Mouse (Mus musculus): ENCODE measurements at regions not wholly inside any gene's neighbourhood (a gene's known extent, or its start where the extent isn't known, plus 50 kb on each side); places are given as distances from the start of the nearest gene placed in this dataset.
A peak's percentile ranks its signal among the peaks of the same experiment; 100 is the strongest.

- no peak for DNase-seq (ENCODE audit: low spot score)
Observed at GRCm38 (mm10) chr4:58699236-58699798, 88.2 kb downstream of the Olfr267 start.

GRCm38 (mm10) chr4:58698828-58699227 lies 88.7 kb downstream of the Olfr267 start:
- H3K36me3 ChIP-seq (ENCODE audit: control insufficient read depth, insufficient read depth, low read length): no peaks in the 10 kb centered on the region
- no peaks in the 10 kb centered on the region for H3K27me3 ChIP-seq (ENCODE audit: control insufficient read depth, insufficient read depth, low read length)
- no peaks in the 10 kb centered on the region for H3K9me3 ChIP-seq (ENCODE audit: control insufficient read depth, low read length)
- ATAC-seq (ENCODE audit: insufficient number of reproducible peaks, low FRiP score, low TSS enrichment, low read depth): no peak
- no peak overlapping the region for H3K4me2 ChIP-seq (ENCODE audit: low read depth, severe bottlenecking)
- H3K4me1 ChIP-seq (ENCODE audit: control insufficient read depth, insufficient read depth, low read length): no peaks in the 10 kb centered on the region
- H3K9ac ChIP-seq (ENCODE audit: low read length): no peak overlapping the region
- no peak overlapping the region for H3K27ac ChIP-seq (replicated peaks; ENCODE audit: low read depth, low read length)
- no peak overlapping the region for H3K4me3 ChIP-seq (ENCODE audit: low read depth, low read length)
- DNase-seq (ENCODE audit: low spot score): no peak
- 69% methylated on average over 5 of the region's 5 CpGs for WGBS

More at GRCm38 (mm10) chr4:58699236-58699798, 88.2 kb downstream of the Olfr267 start:
- Histone ChIP-seq H3K9me3 (ENCODE audit: control insufficient read depth, low read length) (no peaks in the 10 kb centered on the region), H3K9ac (ENCODE audit: low read length) (no peak overlapping the region), H3K4me2 (ENCODE audit: low read depth, severe bottlenecking) (no peak overlapping the region), H3K27ac (replicated peaks; ENCODE audit: low read depth, low read length) (no peak overlapping the region), H3K4me1 (ENCODE audit: control insufficient read depth, insufficient read depth, low read length) (no peaks in the 10 kb centered on the region), H3K4me3 (ENCODE audit: low read depth, low read length) (no peak overlapping the region), H3K36me3 (ENCODE audit: control insufficient read depth, insufficient read depth, low read length) (no peaks in the 10 kb centered on the region), H3K27me3 (ENCODE audit: control insufficient read depth, insufficient read depth, low read length) (no peaks in the 10 kb centered on the region)
- ATAC-seq (ENCODE audit: insufficient number of reproducible peaks, low FRiP score, low TSS enrichment, low read depth): no peak
- 91% methylated on average over 11 of the region's 11 CpGs for WGBS

GRCm38 (mm10) chr4:58696684-58697083 lies 90.8 kb downstream of the Olfr267 start:
- 69% methylated on average over 4 of the region's 4 CpGs for WGBS
- H3K36me3 ChIP-seq (ENCODE audit: control insufficient read depth, insufficient read depth, low read length): no peaks in the 10 kb centered on the region
- no peak overlapping the region for H3K4me3 ChIP-seq (ENCODE audit: low read depth, low read length)
- no peak overlapping the region for H3K9ac ChIP-seq (ENCODE audit: low read length)
- no peaks in the 10 kb centered on the region for H3K9me3 ChIP-seq (ENCODE audit: control insufficient read depth, low read length)
- no peaks in the 10 kb centered on the region for H3K27me3 ChIP-seq (ENCODE audit: control insufficient read depth, insufficient read depth, low read length)
- no peak overlapping the region for H3K27ac ChIP-seq (replicated peaks; ENCODE audit: low read depth, low read length)
- no peaks in the 10 kb centered on the region for H3K4me1 ChIP-seq (ENCODE audit: control insufficient read depth, insufficient read depth, low read length)
- H3K4me2 ChIP-seq (ENCODE audit: low read depth, severe bottlenecking): no peak overlapping the region
- ATAC-seq (ENCODE audit: insufficient number of reproducible peaks, low FRiP score, low TSS enrichment, low read depth) (no peak), DNase-seq (ENCODE audit: low spot score) (no peak)

- Histone ChIP-seq H3K9me3 (ENCODE audit: control insufficient read depth, low read length) (no peaks in the 10 kb centered on the region), H3K4me1 (ENCODE audit: control insufficient read depth, insufficient read depth, low read length) (no peaks in the 10 kb centered on the region), H3K27ac (replicated peaks; ENCODE audit: low read depth, low read length) (no peak overlapping the region), H3K4me3 (ENCODE audit: low read depth, low read length) (no peak overlapping the region), H3K4me2 (ENCODE audit: low read depth, severe bottlenecking) (no peak overlapping the region), H3K36me3 (ENCODE audit: control insufficient read depth, insufficient read depth, low read length) (no peaks in the 10 kb centered on the region), H3K9ac (ENCODE audit: low read length) (no peak overlapping the region), H3K27me3 (ENCODE audit: control insufficient read depth, insufficient read depth, low read length) (no peaks in the 10 kb centered on the region)
- DNase-seq (ENCODE audit: low spot score): no peak
- WGBS: 91% methylated on average over 6 of the region's 6 CpGs
- ATAC-seq (ENCODE audit: insufficient number of reproducible peaks, low FRiP score, low TSS enrichment, low read depth): no peak
Observed at GRCm38 (mm10) chr4:58695281-58695680, 92.2 kb downstream of the Olfr267 start.

GRCm38 (mm10) chr4:58693018-58693417 lies 94.5 kb downstream of the Olfr267 start:
- ATAC-seq (ENCODE audit: insufficient number of reproducible peaks, low FRiP score, low TSS enrichment, low read depth): no peak
- Histone ChIP-seq H3K4me1 (ENCODE audit: control insufficient read depth, insufficient read depth, low read length) (no peaks in the 10 kb centered on the region), H3K27me3 (ENCODE audit: control insufficient read depth, insufficient read depth, low read length) (no peaks in the 10 kb centered on the region), H3K9ac (ENCODE audit: low read length) (no peak overlapping the region), H3K27ac (replicated peaks; ENCODE audit: low read depth, low read length) (no peak overlapping the region), H3K9me3 (ENCODE audit: control insufficient read depth, low read length) (no peaks in the 10 kb centered on the region), H3K4me2 (ENCODE audit: low read depth, severe bottlenecking) (no peak overlapping the region), H3K4me3 (ENCODE audit: low read depth, low read length) (no peak overlapping the region), H3K36me3 (ENCODE audit: control insufficient read depth, insufficient read depth, low read length) (no peaks in the 10 kb centered on the region)
- DNase-seq (ENCODE audit: low spot score): no peak
- 86% methylated on average over 6 of the region's 6 CpGs for WGBS

GRCm38 (mm10) chr4:58681926-58682325 lies 105.6 kb downstream of the Olfr267 start:
- Histone ChIP-seq H3K36me3 (ENCODE audit: control insufficient read depth, insufficient read depth, low read length) (no peaks in the 10 kb centered on the region), H3K27me3 (ENCODE audit: control insufficient read depth, insufficient read depth, low read length) (no peaks in the 10 kb centered on the region), H3K27ac (replicated peaks; ENCODE audit: low read depth, low read length) (no peak overlapping the region), H3K4me2 (ENCODE audit: low read depth, severe bottlenecking) (no peak overlapping the region), H3K4me1 (ENCODE audit: control insufficient read depth, insufficient read depth, low read length) (peaks cover 8% of the 10 kb centered on the region; the same call in 1 of the 2 replicates), H3K4me3 (ENCODE audit: low read depth, low read length) (no peak overlapping the region), H3K9me3 (ENCODE audit: control insufficient read depth, low read length) (no peaks in the 10 kb centered on the region), H3K9ac (ENCODE audit: low read length) (no peak overlapping the region)
- 94% methylated on average over 4 of the region's 4 CpGs for WGBS
- DNase-seq (ENCODE audit: low spot score) (no peak), ATAC-seq (ENCODE audit: insufficient number of reproducible peaks, low FRiP score, low TSS enrichment, low read depth) (no peak)

- no peak overlapping the region for H3K4me3 ChIP-seq (ENCODE audit: low read depth, low read length)
- no peaks in the 10 kb centered on the region for H3K27me3 ChIP-seq (ENCODE audit: control insufficient read depth, insufficient read depth, low read length)
- H3K9me3 ChIP-seq (ENCODE audit: control insufficient read depth, low read length): no peaks in the 10 kb centered on the region
- WGBS: 18% methylated on average over 6 of the region's 6 CpGs
- no peak overlapping the region for H3K9ac ChIP-seq (ENCODE audit: low read length)
- no peaks in the 10 kb centered on the region for H3K36me3 ChIP-seq (ENCODE audit: control insufficient read depth, insufficient read depth, low read length)
- peak; percentile 83 for ATAC-seq (ENCODE audit: insufficient number of reproducible peaks, low FRiP score, low TSS enrichment, low read depth)
- peaks cover 8% of the 10 kb centered on the region; the same call in 1 of the 2 replicates for H3K4me1 ChIP-seq (ENCODE audit: control insufficient read depth, insufficient read depth, low read length)
- DNase-seq (ENCODE audit: low spot score): no peak
- peak overlapping the region; percentile 75 for H3K27ac ChIP-seq (replicated peaks; ENCODE audit: low read depth, low read length)
- no peak overlapping the region for H3K4me2 ChIP-seq (ENCODE audit: low read depth, severe bottlenecking)
Observed at GRCm38 (mm10) chr4:58677701-58678385, 109.7 kb downstream of the Olfr267 start.

GRCm38 (mm10) chr4:58671406-58672035 lies 116.0 kb downstream of the Olfr267 start:
- Histone ChIP-seq H3K27ac (replicated peaks; ENCODE audit: low read depth, low read length) (peak overlapping the region; percentile 72), H3K9me3 (ENCODE audit: control insufficient read depth, low read length) (no peaks in the 10 kb centered on the region), H3K36me3 (ENCODE audit: control insufficient read depth, insufficient read depth, low read length) (no peaks in the 10 kb centered on the region), H3K27me3 (ENCODE audit: control insufficient read depth, insufficient read depth, low read length) (no peaks in the 10 kb centered on the region), H3K4me1 (ENCODE audit: control insufficient read depth, insufficient read depth, low read length) (peaks cover 23% of the 10 kb centered on the region), H3K4me2 (ENCODE audit: low read depth, severe bottlenecking) (peak overlapping the region; percentile 8; the same call in 1 of the 2 replicates), H3K4me3 (ENCODE audit: low read depth, low read length) (no peak overlapping the region), H3K9ac (ENCODE audit: low read length) (no peak overlapping the region)
- ATAC-seq (ENCODE audit: insufficient number of reproducible peaks, low FRiP score, low TSS enrichment, low read depth): no peak
- 27% methylated on average over 14 of the region's 14 CpGs for WGBS
- DNase-seq (ENCODE audit: low spot score): peak; percentile 72

Measured in limb, embryonic 11.5 days (tissue).